Mouse (Mus musculus): ENCODE data around the gene Slc12a8. TPM values are rescaled to one million over a fixed set of nuclear protein-coding genes. Genes with fewer than 3 reads are reported as not detected.
A peak's percentile ranks its signal among the peaks of the same experiment; 100 is the strongest.

The Slc12a8 gene
- total RNA-seq, 2 experiments from 2014 or later = 0.72 to 0.74 TPM

DNA sequence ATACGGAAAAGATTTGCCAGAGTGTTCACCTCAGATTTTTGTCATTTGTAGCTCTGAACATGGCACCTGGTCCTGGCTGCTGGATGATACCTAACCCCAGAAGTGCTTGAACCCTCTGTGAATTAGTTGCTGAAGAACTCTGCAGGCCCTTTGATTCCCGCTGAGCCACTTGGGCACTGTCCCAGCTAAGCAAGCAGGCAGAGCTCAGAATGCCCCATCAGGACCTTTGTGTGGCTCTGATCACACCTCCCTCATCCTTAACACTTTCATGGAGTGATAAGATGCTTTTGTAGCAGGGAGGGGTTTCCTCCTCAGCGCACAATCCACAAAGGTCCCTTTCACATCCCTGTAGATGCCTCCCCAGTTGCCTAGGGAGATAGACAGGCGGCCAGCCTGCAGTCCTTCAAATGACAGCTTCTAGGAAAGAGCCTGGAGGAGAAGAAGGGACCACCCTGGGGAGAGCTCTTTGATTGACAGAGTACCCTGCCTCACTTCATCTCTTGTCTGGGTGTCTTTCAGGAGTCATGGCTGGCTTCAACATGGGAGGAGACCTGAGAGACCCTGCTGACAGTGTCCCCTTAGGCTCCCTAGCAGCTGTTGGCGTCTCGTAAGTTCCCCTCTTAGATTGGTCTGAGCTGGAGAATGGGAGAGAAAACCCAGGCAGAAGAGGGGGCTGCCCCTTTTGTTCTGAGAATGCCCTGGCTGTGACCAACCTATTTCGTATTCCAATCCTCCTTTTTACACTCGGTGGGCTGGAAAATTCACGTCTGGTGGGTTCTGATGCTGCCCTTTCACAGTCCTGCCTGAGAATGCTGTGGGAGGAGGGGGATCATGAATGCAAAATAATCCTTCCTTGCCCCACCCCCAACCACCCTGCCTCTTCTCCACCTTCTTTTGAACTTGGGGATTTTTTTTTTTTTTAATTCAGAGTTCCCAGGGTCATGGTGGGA lies 88.8 kb downstream of the Slc12a8 start:
- DNase-seq = no peak
- intact Hi-C loops (cut with DNase I) = no loop called here

DNA sequence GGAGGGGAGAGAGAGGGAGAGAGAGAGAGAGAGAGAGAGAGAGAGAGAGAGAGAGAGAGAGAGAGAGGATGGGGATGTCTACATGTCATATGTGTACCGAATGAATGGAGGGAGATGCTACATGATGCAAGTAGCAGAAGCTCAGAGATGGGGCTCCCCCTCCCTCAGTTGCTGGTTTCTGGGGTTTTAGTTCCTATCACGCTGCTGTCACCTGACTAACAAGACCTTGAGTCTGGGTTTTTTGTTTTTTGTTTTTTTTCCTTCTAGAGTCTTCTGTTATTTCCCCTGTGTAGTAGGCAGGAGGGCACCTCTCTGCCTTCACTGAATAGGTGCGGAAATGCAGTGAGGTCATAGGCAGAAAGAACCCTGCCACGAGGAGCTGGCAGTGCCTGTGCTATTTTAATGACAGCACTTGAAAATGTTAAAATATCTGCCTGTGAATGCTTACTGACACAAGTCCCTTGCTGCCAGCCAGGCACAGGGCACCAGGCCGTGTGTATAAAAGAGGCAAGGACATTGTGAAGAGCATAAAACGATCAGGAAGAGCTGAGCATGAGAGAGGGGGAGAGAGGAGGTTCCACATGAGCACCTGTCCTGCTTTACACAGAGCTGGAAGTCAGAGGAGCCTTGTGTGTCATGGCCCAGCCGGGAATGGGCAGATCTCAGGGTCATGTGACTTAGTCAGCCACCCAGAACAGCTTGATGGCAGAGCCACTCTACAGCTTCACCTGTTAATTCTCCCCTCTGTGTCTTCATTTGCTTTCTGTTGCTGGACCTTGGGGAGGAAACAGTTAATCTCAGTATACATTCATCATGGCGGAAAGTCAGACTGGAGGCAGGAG lies 89.8 kb downstream of the Slc12a8 start:
- peak; percentile 69 to 78 for DNase-seq
- intact Hi-C loops (cut with DNase I) = no loop called here

DNA sequence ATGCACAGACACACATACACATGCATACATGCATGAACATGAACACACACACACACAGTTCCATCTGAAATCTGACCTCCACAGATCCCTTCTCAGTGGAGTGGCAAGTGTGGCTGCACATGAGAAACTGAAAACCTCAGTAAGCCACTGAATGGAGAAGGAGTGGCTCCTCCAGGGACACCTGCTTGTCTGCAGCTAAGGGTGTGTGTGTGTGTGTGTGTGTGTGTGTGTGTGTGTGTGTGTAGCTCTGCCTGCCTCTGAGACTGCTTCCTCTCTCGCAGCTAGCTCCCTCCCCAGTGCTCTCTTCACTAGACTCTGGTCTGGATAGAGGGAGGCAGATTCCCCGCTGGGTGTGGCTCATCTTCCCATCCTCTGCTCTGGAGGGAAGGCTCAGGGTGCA lies 92.4 kb downstream of the Slc12a8 start:
- no peak for DNase-seq
- intact Hi-C loops (cut with DNase I) = no loop called here

- intact Hi-C loops (cut with DNase I) = no loop called here
- no peak for DNase-seq
Measured at GRCm38 (mm10) chr16:33610466-33610865, 93.3 kb downstream of the Slc12a8 start.

DNA sequence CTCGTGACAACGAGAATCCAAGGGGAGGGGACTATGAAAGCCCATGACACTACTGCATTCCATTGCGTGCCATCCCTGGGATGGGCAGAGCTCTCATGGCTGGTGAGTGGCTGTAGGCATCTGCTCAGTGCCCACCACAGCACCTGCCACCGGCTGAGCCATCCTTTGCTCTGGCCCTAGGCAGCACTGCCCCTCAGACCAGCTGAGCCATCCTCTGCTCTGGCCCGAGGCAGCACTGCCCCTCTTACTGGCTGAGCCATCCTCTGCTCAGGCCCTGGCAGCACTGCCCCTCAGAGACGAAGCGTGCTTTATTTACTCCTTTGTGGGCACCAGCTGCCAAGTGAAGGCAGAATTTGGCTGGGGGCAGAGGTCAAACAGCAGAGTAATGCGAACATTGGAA lies 94.2 kb downstream of the Slc12a8 start:
- no peak for DNase-seq
- intact Hi-C loops (cut with DNase I) = no loop called here

DNA sequence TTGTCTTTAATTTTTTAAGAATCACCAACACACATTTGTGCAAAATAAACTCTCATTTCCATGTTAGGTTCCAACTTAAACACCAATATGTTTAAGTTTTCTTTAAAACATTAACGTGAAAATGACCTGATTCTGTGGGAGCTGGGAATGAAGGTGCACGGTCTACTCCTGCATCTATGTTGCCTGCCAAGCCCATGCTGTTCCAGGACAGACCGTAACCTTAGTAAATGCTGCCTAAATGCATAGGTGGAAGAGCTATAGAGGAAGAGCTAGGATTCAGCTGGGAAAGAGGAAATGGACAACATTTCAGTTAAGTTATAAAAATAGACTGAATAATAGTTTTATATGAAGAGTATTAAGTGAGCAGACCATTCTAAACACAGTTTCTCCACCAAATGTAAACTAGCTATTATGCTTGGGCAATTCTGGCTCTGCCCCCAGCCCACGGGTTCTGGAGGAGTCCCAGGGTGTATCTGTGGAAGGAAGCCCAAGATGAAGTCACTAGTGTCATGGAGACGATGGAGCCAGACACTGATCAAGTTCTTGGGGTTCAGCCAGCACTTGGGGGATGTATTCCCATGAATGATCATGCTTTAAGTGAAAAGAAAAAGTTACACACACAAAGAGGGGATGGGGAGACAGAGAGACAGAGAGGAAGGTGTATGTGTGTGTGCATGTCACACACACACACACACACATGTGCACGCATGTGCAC lies 95.1 kb downstream of the Slc12a8 start:
- peak; percentile 75 to 76 for DNase-seq
- intact Hi-C loops (cut with DNase I) = no loop called here

DNA sequence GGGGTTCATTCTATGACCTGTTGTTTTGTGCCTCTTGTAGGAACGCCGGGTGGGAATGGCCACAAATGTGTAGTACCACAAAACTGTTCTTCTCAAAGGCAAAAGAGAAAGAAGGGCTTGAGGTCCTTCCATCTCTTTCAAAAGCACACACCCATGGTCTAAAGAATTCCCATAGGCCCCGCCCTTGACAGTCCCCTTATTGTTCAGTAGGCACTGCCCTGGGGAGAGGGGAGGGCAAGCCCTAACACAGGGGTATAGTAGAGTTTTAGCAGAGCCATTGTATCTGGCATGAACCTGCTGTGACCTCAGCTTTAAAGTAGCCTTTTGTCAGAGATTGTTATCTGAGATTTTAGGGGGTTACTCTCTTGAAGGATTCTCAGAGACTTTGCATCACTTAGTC lies 98.9 kb downstream of the Slc12a8 start:
- intact Hi-C loops (cut with DNase I) = no loop called here
- DNase-seq = no peak

GRCm38 (mm10) chr16:33621836-33622235 lies 104.7 kb downstream of the Slc12a8 start:
- no peak for DNase-seq
- intact Hi-C loops (cut with DNase I) = no loop called here

- intact Hi-C loops (cut with DNase I) = no loop called here
- DNase-seq = no peak
Measured at GRCm38 (mm10) chr16:33624586-33624985, 107.5 kb downstream of the Slc12a8 start.

GRCm38 (mm10) chr16:33629539-33629938 lies 112.4 kb downstream of the Slc12a8 start:
- DNase-seq = no peak
- intact Hi-C loops (cut with DNase I) = no loop called here

DNA sequence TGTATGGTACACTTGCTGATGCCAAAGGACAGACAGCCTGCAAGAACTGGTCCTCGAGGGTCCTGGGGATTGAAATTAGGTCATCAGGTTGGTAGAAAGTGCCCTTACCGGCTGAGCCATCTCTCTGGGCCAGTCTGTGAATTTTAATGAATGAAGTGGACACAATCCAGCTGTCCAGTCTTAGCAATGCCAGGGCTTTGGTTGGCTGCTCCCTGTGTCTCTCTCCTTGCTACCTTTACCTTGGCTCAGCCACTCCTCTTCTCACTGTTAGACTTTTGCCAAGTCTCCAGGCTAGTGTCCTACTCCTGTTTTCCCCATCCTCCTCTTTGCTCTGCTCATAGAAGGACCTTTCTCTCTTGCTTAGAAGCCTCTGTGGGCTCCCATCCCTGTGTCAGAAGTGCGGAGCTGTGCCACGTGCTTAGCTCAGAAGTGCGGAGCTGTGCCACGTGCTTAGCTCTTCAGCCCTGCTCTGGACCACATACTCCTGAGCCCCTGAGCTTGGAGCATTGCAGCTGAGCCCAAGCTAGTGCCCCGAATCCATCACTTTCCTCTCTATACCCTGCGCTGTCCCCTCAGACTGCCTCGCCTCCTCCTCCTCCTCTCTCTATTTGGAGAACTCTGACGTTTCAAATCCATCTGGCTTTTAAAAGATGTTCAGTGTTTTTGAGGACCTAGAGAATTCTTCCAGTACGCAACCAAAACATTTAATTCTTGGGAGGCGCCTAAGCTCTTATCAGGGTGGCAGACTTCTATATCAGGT lies 118.9 kb downstream of the Slc12a8 start:
- intact Hi-C loops (cut with DNase I) = no loop called here
- no peak for DNase-seq

DNA sequence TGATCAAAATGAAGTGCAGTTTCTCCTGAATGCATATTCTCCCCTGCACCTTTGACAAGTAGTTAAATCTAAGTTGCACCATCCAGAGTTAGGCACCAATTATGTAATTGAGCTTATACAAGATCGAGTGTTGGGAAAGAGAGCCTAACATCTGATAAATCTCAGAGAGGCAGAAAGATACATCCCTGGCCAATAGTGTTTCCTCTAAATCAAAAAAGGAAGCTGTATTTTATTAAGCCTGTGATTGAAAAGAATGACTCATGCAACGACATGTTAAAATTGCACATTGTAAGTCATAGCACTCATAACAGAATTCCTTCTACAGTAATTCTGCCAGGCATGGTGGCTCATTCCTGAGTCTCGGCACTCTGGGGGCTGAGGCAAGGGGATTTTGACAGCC lies 124.7 kb downstream of the Slc12a8 start:
- intact Hi-C loops (cut with DNase I) = no loop called here
- no peak for DNase-seq

DNA sequence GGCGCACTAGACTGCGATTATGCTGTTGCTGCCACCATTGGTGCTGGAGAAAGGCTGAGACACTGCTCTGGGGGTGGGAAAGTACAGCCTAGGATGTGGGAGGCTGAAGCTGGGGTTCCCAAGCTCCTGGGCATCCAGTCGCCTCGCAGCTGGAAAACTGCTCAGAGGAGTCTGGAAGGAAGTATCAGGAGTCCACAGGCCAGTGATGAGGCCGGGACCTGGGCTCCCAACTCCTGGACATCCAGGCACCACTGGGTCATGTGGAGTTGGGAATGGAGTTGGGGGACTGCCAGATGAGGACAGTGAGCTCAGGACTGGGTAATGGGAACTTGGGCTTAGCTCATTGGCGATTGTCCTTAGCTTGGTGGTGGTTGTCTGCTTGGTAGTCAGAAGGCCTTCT lies 136.0 kb downstream of the Slc12a8 start:
- intact Hi-C loops (cut with DNase I) = no loop called here
- DNase-seq = no peak

DNA sequence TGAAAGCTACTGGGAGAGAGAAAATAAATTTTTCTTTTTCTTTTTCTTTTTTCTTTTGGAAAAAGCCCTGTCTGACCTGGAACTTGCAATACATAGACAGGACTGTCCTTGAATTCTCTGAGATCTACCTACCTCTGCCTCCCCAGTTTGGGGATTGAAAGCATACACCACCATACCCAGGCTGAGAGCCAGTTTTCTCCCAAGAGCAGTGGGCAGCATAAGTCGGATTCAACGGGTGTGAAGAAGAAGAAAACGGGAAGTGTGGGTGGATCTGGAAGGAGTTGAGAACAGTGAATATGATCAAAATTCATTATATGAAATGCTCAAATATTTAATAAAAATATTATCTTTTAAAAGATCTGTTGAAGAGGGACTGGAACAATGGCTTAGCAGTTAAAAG lies 138.3 kb downstream of the Slc12a8 start:
- DNase-seq = no peak
- intact Hi-C loops (cut with DNase I) = no loop called here

DNA sequence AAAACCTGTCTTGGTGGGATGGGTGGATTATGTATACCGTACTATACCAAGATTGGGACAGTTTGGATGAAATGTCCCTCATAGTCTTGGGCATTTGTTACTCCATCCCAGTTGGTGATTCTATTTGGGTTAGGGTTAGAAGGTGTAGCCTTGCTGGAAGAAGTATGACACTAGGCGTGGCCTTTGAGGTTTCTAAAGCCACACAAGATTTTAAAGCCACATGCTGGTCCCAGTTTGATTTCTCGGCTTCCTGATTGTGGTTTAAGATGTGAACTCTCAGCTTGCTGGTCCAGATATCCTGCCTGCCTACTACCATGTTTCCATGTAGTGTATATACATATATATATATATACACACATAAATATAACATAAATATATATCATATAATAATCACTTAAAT lies 140.1 kb downstream of the Slc12a8 start:
- intact Hi-C loops (cut with DNase I) = no loop called here
- DNase-seq = no peak

GRCm38 (mm10) chr16:33658121-33658520 lies 141.0 kb downstream of the Slc12a8 start:
- intact Hi-C loops (cut with DNase I) = no loop called here
- no peak for DNase-seq

DNA sequence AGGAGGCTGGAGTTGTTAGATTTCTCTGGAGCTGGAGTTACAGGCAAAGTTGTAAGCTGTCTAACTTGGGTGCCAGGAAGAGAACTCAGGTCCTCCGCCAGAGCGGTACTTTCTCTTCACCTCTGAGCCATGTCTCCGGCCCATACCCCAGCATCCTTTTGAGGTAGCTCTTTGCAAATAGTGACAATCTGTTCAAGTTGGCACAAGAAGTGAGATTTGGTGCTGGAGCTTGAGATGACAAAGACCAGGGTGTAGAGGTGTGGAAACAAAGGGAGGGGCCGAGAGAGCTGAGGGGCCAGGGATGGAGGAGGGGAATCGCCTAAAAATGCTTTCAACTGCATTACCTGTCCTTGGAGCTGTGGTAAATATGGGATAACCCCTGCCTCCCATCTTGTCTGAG lies 142.4 kb downstream of the Slc12a8 start:
- DNase-seq = no peak
- intact Hi-C loops (cut with DNase I) = no loop called here

GRCm38 (mm10) chr16:33660125-33660524 lies 143.0 kb downstream of the Slc12a8 start:
- peak; percentile 54 to 61 for DNase-seq
- intact Hi-C loops (cut with DNase I) = no loop called here

DNA sequence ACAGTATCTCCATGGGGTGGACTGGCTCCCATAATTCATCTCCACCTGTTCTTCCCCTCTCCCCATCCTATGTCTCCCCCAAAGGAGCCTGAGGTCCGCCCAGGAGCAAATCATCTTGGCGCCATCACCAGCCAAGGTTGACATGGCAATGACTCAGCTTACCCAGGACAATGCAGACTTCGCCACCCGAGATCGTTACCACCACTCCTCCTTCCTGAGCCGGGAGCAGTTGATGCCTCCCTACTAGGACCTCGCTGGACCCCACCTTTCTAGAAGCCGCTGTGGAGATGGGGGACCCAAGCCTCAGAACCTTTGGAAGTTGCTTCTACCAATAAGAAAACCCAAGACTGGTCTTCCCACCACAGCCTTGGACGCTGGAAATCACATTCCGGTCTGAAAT lies 145.7 kb downstream of the Slc12a8 start:
- DNase-seq = no peak
- intact Hi-C loops (cut with DNase I) = no loop called here

DNA sequence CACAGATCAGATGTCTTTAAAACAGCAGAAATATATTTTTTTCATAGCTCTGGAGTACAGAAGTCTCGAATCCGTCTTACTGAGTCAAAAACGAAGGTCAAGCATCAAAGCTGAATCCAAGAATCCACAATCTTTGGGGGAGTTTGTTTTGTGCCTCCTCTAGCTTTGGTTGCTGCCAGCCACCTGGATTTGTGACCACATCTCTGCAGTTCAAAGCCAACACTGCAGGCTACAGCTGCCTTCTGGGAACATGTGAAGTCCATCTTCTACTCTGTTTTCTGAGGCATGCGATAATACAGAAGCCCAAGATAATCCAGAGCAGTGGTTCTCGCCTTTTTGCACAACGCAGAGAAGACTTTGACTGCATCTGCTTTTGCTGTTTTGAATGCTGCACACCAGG lies 149.1 kb downstream of the Slc12a8 start:
- intact Hi-C loops (cut with DNase I) = no loop called here

More for the DNA sequence above, 149.1 kb downstream of the Slc12a8 start:
- no peak for DNase-seq
